Mouse (Mus musculus): ENCODE data around the gene Pcdh15. TPM values are rescaled to one million over a fixed set of nuclear protein-coding genes. Genes with fewer than 3 reads are reported as not detected.

The Pcdh15 gene
- polyA plus RNA-seq, 1 experiment = 23.2 TPM

DNA sequence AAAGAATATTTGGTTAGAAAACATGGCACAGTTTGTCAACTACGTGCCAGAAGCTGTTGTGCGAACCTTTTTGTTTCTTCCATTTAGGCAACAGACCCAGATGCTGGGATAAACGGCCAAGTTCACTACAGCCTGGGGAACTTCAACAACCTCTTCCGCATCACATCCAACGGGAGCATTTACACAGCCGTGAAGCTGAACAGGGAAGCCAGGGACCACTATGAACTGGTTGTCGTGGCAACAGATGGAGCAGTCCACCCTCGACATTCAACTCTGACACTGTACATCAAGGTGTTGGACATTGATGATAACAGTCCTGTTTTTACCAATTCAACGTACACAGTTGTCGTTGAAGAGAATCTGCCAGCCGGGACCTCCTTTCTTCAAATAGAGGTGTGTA is 1350.9 kb downstream of the Pcdh15 start:
- no peak for DNase-seq (ENCODE audit: extremely low spot score in 1 of 2, low spot score in 1 of 2)

GRCm38 (mm10) chr10:74463972-74464371 is 1364.8 kb downstream of the Pcdh15 start:
- DNase-seq (ENCODE audit: extremely low spot score in 1 of 2, low spot score in 1 of 2) = peak in 1 of 2 experiments; percentile 62

GRCm38 (mm10) chr10:74480779-74481178 is 1381.6 kb downstream of the Pcdh15 start:
- DNase-seq (ENCODE audit: extremely low spot score in 1 of 2, low spot score in 1 of 2) = peak in 1 of 2 experiments; percentile 17

DNA sequence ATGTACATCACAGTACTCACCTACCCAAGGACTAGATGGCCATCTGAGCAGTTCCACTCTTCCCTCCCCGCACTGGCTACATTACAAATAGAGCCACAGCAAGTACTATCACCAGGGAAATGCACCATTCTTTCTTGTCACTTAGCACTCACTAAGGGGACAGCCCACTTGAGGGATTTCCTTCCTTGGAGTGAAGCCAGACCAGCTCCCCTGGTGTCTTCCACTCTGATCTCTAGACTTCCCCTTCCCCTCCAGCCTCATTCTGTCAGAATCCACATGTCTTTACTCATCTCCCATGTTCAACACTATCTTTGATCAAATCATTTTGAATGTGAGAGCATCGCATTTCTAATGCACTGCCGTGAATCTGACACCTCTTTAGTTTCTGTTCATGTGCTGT is 1413.2 kb downstream of the Pcdh15 start:
- no peak for DNase-seq (ENCODE audit: extremely low spot score in 1 of 2, low spot score in 1 of 2)

- no peak for DNase-seq (ENCODE audit: extremely low spot score in 1 of 2, low spot score in 1 of 2)
Measured at GRCm38 (mm10) chr10:74513743-74514142, 1414.6 kb downstream of the Pcdh15 start.

DNA sequence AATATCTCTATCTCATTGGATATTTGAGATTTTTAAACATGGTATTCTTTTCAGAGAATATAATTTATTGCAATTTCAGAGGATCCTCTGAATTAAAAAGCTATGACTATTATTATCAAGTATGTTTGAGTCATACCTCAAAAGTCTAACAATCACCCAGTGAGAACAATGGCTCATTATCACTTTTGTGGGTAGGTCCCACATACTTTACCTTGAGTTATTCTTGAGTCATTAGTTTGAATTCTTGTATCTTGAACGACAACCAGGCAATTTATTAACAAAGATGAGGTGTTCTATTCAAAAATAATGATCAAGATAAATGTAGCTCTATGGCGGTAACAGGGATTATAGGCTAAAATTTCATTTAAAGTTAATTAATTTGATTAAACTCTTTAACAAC is 1439.2 kb downstream of the Pcdh15 start:
- DNase-seq (ENCODE audit: extremely low spot score in 1 of 2, low spot score in 1 of 2) = no peak

- no peak for DNase-seq (ENCODE audit: extremely low spot score in 1 of 2, low spot score in 1 of 2)
Measured at GRCm38 (mm10) chr10:74555326-74555725, 1456.2 kb downstream of the Pcdh15 start.

DNA sequence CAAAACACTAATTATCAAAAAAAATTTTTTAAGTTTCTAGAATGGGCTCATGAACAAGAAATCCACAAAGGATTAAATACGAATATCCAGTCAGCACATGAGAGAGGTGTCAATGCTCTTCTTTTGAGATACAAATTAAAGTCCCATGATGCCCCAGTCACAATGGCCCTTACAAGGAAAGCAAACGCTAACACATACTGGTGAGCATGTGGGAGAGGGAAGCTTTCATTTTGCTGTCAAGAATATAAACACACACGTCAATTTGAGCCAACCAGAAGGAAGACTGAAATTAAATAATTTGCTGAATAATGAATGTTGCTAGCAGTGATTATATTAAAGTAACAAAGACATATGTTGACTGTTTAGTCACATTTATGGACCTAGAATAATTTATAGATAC is 1470.5 kb downstream of the Pcdh15 start:
- DNase-seq (ENCODE audit: extremely low spot score in 1 of 2, low spot score in 1 of 2) = no peak

DNA sequence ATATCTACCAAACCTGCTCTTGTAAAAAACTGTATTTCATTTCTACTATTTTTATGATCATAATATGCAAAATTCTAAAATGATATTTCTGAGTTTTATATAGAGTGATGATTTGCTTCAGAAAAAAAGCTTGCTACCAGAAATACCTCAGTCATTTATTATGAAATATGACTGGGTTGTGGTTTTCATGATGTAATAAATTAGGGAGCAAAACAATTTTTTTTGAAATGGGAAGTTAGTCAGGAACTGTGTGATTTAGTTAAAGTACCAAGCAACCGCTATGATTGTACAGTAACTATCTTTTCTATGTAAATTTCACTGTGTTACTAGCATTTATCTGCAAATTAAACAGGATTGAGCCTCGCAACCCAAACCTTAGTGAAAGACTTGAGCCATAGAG is 1480.8 kb downstream of the Pcdh15 start:
- DNase-seq (ENCODE audit: extremely low spot score in 1 of 2, low spot score in 1 of 2) = no peak

DNA sequence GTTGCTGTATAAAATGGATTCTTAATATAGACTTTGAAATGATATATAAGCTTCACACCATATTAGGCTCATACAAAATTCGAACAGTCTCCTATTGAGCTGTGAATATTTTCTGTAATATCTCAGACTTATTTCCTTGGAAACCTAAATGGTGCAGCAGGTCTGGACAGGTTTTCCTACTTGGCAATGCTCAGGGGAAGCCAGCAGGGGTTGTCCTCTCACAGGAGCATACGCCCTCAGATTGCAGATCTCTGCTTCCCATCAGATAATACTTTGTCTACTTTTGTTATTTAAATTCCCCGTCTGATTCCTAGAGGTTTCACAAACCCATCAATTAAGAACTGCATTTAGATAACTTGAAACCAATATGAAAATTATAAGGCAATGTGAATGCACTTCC is 1492.7 kb downstream of the Pcdh15 start:
- DNase-seq (ENCODE audit: extremely low spot score in 1 of 2, low spot score in 1 of 2) = no peak

- no peak for DNase-seq (ENCODE audit: extremely low spot score in 1 of 2, low spot score in 1 of 2)
Measured at GRCm38 (mm10) chr10:74607683-74608082, 1508.5 kb downstream of the Pcdh15 start.

- DNase-seq (ENCODE audit: extremely low spot score in 1 of 2, low spot score in 1 of 2) = peak in 1 of 2 experiments; percentile 69
Measured at GRCm38 (mm10) chr10:74621837-74622236, 1522.7 kb downstream of the Pcdh15 start.

DNA sequence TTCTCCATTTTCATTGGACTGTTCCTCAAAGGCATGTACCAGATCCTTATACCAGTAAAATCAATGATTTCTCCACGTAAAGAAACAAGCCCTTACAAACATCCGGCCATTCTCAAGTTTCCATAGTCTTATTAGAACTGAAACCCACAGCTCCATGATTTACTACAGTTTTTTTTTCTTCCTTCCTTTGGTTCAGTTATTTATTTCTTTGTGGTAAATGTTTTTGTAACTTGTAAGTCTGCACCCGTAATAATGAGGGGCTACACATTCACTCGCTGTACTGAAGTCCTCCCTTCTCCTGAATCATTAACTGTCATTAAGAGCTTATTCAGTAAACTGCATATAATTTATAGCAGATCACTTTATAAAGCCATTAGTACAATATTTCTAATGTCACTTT is 1526.6 kb downstream of the Pcdh15 start:
- no peak for DNase-seq (ENCODE audit: extremely low spot score in 1 of 2, low spot score in 1 of 2)

DNA sequence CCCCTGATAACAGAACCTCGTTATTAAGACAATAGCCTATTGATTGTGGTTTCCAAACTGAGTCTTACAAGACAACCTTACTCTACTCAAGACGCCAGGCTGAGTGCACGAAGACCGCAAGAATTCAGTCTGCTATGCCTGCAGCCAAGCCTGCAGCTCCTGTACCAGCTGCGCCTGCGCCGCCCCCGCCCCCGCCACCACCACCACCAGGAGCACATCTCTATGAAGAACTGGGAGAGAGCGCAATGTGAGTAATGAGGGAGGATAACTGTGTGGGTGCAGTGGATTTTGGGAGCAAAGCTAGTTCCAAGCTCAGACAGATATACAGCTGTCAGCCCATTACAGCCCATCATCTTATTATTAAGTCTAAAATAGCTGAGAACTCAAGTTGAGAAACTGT is 1527.5 kb downstream of the Pcdh15 start:
- DNase-seq (ENCODE audit: extremely low spot score in 1 of 2, low spot score in 1 of 2) = peak; percentile 5 to 40

GRCm38 (mm10) chr10:74631314-74631713 is 1532.2 kb downstream of the Pcdh15 start:
- no peak for DNase-seq (ENCODE audit: extremely low spot score in 1 of 2, low spot score in 1 of 2)

DNA sequence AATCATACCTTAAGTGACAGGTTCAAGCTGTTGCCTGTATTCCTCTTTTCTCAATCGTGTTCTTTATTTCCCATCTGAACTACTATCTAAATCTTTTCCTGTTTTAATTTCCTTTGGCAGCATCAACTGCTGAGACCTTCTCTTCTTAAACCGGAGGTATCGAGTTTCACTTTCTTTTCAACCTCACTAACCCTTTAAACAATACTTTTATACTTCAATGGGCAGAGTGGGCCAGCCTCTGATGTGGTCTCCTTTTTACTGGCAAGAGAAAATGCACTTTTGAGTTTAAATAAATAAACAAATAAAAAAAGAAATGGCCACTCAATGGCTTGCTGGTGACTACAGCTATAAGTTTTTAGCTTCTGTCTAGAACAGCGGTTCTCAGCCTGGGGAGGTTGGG is 1537.9 kb downstream of the Pcdh15 start:
- DNase-seq (ENCODE audit: extremely low spot score in 1 of 2, low spot score in 1 of 2) = no peak

- peak in 1 of 2 experiments; percentile 16 for DNase-seq (ENCODE audit: extremely low spot score in 1 of 2, low spot score in 1 of 2)
Measured at GRCm38 (mm10) chr10:74642125-74642524, 1543.0 kb downstream of the Pcdh15 start.

GRCm38 (mm10) chr10:74663171-74663570 is 1564.0 kb downstream of the Pcdh15 start:
- DNase-seq (ENCODE audit: extremely low spot score in 1 of 2, low spot score in 1 of 2) = no peak

DNA sequence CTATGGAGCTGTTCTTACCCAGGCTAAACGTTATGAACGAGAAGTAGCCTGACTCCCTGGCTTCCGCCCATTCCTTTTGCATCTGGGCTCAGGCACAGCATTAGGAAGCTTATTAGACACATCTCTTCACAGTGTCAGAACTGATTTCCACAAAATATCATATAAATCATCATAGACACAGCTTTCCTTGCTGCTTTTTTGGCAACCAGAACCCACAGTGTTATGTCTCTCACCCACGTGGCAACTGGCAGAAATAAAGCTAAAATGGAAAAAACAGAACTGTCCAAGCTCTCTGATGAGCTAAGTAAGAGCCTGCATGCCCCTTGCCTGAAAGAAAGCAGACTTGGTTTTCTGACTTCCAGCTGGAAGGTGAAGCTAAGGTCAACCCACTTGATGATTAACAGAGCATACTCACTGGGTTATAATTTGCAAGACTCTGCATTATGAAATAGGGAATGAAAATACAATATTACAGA is 1580.9 kb downstream of the Pcdh15 start:
- DNase-seq (ENCODE audit: extremely low spot score in 1 of 2, low spot score in 1 of 2) = peak in 1 of 2 experiments; percentile 20

GRCm38 (mm10) chr10:74680559-74680958 is 1581.4 kb downstream of the Pcdh15 start:
- no peak for DNase-seq (ENCODE audit: extremely low spot score in 1 of 2, low spot score in 1 of 2)
